Mouse (Mus musculus): ENCODE results near the gene Cdk9. TPM values are rescaled to one million over a fixed set of nuclear protein-coding genes. Genes with fewer than 3 reads are reported as not detected.

Cdk9 gene
- total RNA-seq, 1 experiment: 68.0 TPM

DNA sequence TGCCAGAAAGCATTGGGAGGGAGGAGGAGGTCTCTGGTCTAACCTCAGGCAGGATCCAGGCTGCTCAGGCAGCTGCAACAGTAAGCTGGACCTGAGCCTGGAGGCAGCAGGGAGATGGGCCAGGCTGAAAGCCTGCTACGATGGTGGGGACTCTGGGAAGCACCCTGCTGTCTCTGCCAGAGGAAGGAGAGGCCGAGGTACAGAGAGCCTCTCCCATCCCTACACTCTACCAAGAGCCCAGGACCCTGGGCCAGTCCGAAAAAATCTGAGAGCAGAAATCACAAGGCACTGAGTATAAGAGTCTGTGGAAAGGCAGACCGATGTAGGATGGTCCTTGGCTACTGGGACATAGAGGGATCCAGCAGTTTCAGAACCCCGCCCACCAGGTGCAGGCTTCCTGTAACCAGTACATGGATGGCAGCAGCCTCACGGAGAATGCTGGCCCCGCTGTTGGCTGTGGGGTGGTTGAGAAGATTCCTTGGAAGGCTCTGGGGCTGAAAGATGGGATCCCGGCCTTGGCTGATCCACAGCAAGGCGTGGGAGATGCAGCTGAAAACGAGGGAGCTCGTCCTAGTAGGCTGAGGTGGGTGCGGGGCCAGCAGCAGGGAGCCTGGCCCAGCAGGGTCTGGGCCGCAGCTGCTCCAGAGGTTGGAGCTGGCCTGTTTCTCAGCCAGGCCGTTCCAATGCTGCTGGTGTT, 30.0 kb downstream of the Cdk9 start:
- no peak for DNase-seq (ENCODE audit: low read depth, low spot score)
- H3K4me1 ChIP-seq (ENCODE audit: control insufficient read depth in 2 of 2, insufficient read depth in 2 of 2, low read length in 2 of 2, poor library complexity in 1 of 2): peaks cover 2 to 8% of the 10 kb centered on the region in 2 experiments; a peak in 1 of 4 replicates
- H3K36me3 ChIP-seq (ENCODE audit: control insufficient read depth, insufficient read depth, low read length, poor library complexity, severe bottlenecking): peaks cover 65% of the 10 kb centered on the region
- TF ChIP-seq CHD2 (IDR thresholded peaks at IDR 0.05; ENCODE audit: low read depth, low read length) (no peak), ZNF384 (IDR thresholded peaks at IDR 0.05; ENCODE audit: low read depth, low read length) (no peak), ZC3H11A (IDR thresholded peaks at IDR 0.05; ENCODE audit: borderline replicate concordance, low read depth, low read length) (no peak), MAFK (IDR thresholded peaks at IDR 0.05; ENCODE audit: insufficient read depth, low read depth, low read length) (no peak), HCFC1 (IDR thresholded peaks at IDR 0.05; ENCODE audit: borderline replicate concordance, insufficient read depth, low read length) (no peak)
- in situ Hi-C loops (cut with MboI; ENCODE audit: low sequenced_read_pairs in 2 of 2, unreplicated experiment in 2 of 2): no loop called here
- H3K4me3 ChIP-seq (ENCODE audit: insufficient read depth in 1 of 2, low read depth in 1 of 2, low read length in 2 of 2, poor library complexity in 1 of 2, severe bottlenecking in 1 of 2): no peak overlapping the region
- H3K27ac ChIP-seq (ENCODE audit: insufficient read depth, low read depth, low read length, poor library complexity, severe bottlenecking): no peak overlapping the region
- H3K9me3 ChIP-seq (ENCODE audit: control insufficient read depth, insufficient read depth, low read depth, low read length): no peaks in the 10 kb centered on the region
- no peak overlapping the region for H3K9ac ChIP-seq (ENCODE audit: insufficient read depth, low read depth, low read length, poor library complexity, severe bottlenecking)

- TF ChIP-seq CHD2 (IDR thresholded peaks at IDR 0.05; ENCODE audit: low read depth, low read length) (no peak), MAFK (IDR thresholded peaks at IDR 0.05; ENCODE audit: insufficient read depth, low read depth, low read length) (no peak), HCFC1 (IDR thresholded peaks at IDR 0.05; ENCODE audit: borderline replicate concordance, insufficient read depth, low read length) (no peak), ZC3H11A (IDR thresholded peaks at IDR 0.05; ENCODE audit: borderline replicate concordance, low read depth, low read length) (no peak), ZNF384 (IDR thresholded peaks at IDR 0.05; ENCODE audit: low read depth, low read length) (no peak)
- Histone ChIP-seq H3K36me3 (ENCODE audit: control insufficient read depth, insufficient read depth, low read length, poor library complexity, severe bottlenecking) (peaks cover 57% of the 10 kb centered on the region), H3K9ac (ENCODE audit: insufficient read depth, low read depth, low read length, poor library complexity, severe bottlenecking) (peak overlapping the region; percentile 3; the same call in 1 of the 2 replicates), H3K9me3 (ENCODE audit: control insufficient read depth, insufficient read depth, low read depth, low read length) (no peaks in the 10 kb centered on the region), H3K27ac (ENCODE audit: insufficient read depth, low read depth, low read length, poor library complexity, severe bottlenecking) (no peak overlapping the region), H3K4me3 (ENCODE audit: insufficient read depth in 1 of 2, low read depth in 1 of 2, low read length in 2 of 2, poor library complexity in 1 of 2, severe bottlenecking in 1 of 2) (peak overlapping the region in 1 of 2 experiments; percentile 44; a peak in 1 of 4 replicates), H3K4me1 (ENCODE audit: control insufficient read depth in 2 of 2, insufficient read depth in 2 of 2, low read length in 2 of 2, poor library complexity in 1 of 2) (peaks cover 2 to 8% of the 10 kb centered on the region in 2 experiments; a peak in 1 of 4 replicates)
- in situ Hi-C loops (cut with MboI; ENCODE audit: low sequenced_read_pairs in 2 of 2, unreplicated experiment in 2 of 2): no loop called here
- DNase-seq (ENCODE audit: low read depth, low spot score): no peak
These were observed 31.1 kb downstream of the Cdk9 start for GRCm38 (mm10) chr2:32681754-32682153.

DNA sequence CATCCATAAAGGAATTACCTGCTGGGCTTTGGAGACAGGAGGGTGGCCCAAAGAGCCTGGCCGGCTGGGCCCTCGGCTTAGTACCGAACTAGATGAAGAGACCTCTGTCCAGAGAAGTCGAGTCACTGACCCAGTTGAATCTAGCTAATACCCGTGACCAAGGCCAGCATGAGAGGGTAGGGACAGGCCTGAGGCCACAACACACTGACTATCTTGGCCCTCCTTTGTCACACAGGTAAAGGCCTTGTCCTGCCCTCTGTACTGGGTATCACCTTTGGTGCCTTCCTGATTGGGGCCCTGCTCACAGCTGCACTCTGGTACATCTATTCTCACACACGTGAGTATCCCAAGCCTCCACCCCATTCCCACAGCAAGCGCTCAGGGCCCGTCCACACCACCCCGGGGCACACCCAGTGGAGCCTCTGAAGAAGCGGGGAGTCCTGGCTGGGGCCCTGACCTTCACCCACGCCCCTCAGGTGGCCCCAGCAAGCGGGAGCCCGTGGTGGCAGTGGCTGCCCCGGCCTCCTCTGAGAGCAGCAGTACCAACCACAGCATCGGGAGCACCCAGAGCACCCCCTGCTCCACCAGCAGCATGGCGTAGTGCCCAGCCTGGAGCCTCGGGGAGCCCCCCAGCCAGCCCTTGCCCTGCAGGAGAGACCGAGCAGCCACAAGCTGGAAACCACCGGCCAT, 31.8 kb downstream of the Cdk9 start:
- in situ Hi-C loops (cut with MboI; ENCODE audit: low sequenced_read_pairs in 2 of 2, unreplicated experiment in 2 of 2): no loop called here
- H3K36me3 ChIP-seq (ENCODE audit: control insufficient read depth, insufficient read depth, low read length, poor library complexity, severe bottlenecking): peaks cover 51% of the 10 kb centered on the region

DNA sequence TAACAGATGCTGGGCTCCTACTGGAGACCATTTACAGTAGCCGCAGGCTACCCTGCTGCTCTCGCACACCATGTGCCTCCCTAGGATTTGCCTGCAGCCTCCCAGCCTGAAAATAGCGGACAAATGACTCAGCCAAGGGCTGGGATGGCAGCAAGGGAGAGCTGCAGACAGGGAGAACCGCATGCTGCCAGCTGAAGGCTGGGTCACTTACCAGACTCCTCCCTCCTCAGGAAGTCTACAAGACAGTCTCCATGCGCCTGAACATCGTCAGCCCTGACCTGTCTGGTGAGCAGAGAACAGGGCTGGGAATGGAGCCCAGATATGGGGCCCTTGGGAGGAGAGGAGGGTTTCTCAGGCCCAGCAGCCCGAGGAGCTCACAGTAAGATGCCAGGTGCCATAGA, 32.8 kb downstream of the Cdk9 start:
- in situ Hi-C loops (cut with MboI; ENCODE audit: low sequenced_read_pairs in 2 of 2, unreplicated experiment in 2 of 2): no loop called here
- H3K36me3 ChIP-seq (ENCODE audit: control insufficient read depth, insufficient read depth, low read length, poor library complexity, severe bottlenecking): peaks cover 41% of the 10 kb centered on the region
- no peak overlapping the region for H3K27ac ChIP-seq (ENCODE audit: insufficient read depth, low read depth, low read length, poor library complexity, severe bottlenecking)
- peaks cover 2 to 6% of the 10 kb centered on the region in 2 experiments; a peak in 1 of 4 replicates for H3K4me1 ChIP-seq (ENCODE audit: control insufficient read depth in 2 of 2, insufficient read depth in 2 of 2, low read length in 2 of 2, poor library complexity in 1 of 2)
- DNase-seq (ENCODE audit: low read depth, low spot score): no peak
- no peak overlapping the region for H3K4me3 ChIP-seq (ENCODE audit: insufficient read depth in 1 of 2, low read depth in 1 of 2, low read length in 2 of 2, poor library complexity in 1 of 2, severe bottlenecking in 1 of 2)
- H3K9ac ChIP-seq (ENCODE audit: insufficient read depth, low read depth, low read length, poor library complexity, severe bottlenecking): no peak overlapping the region
- no peaks in the 10 kb centered on the region for H3K9me3 ChIP-seq (ENCODE audit: control insufficient read depth, insufficient read depth, low read depth, low read length)
- TF ChIP-seq CHD2 (IDR thresholded peaks at IDR 0.05; ENCODE audit: low read depth, low read length) (no peak), ZNF384 (IDR thresholded peaks at IDR 0.05; ENCODE audit: low read depth, low read length) (no peak), HCFC1 (IDR thresholded peaks at IDR 0.05; ENCODE audit: borderline replicate concordance, insufficient read depth, low read length) (no peak), MAFK (IDR thresholded peaks at IDR 0.05; ENCODE audit: insufficient read depth, low read depth, low read length) (no peak), ZC3H11A (IDR thresholded peaks at IDR 0.05; ENCODE audit: borderline replicate concordance, low read depth, low read length) (no peak)

More for the DNA sequence above, 31.8 kb downstream of the Cdk9 start:
- Histone ChIP-seq H3K4me1 (ENCODE audit: control insufficient read depth in 2 of 2, insufficient read depth in 2 of 2, low read length in 2 of 2, poor library complexity in 1 of 2) (peaks cover 2 to 6% of the 10 kb centered on the region in 2 experiments; a peak in 1 of 4 replicates), H3K9ac (ENCODE audit: insufficient read depth, low read depth, low read length, poor library complexity, severe bottlenecking) (peak overlapping the region; percentile 3; the same call in 1 of the 2 replicates), H3K27ac (ENCODE audit: insufficient read depth, low read depth, low read length, poor library complexity, severe bottlenecking) (no peak overlapping the region), H3K4me3 (ENCODE audit: insufficient read depth in 1 of 2, low read depth in 1 of 2, low read length in 2 of 2, poor library complexity in 1 of 2, severe bottlenecking in 1 of 2) (peak overlapping the region in 1 of 2 experiments; percentile 44; a peak in 1 of 4 replicates), H3K9me3 (ENCODE audit: control insufficient read depth, insufficient read depth, low read depth, low read length) (no peaks in the 10 kb centered on the region)
- no peak for TF ChIP-seq ZNF384 (IDR thresholded peaks at IDR 0.05; ENCODE audit: low read depth, low read length)
- no peak for TF ChIP-seq ZC3H11A (IDR thresholded peaks at IDR 0.05; ENCODE audit: borderline replicate concordance, low read depth, low read length)
- TF ChIP-seq CHD2 (IDR thresholded peaks at IDR 0.05; ENCODE audit: low read depth, low read length): no peak
- TF ChIP-seq HCFC1 (IDR thresholded peaks at IDR 0.05; ENCODE audit: borderline replicate concordance, insufficient read depth, low read length): no peak
- TF ChIP-seq MAFK (IDR thresholded peaks at IDR 0.05; ENCODE audit: insufficient read depth, low read depth, low read length): no peak
- no peak for DNase-seq (ENCODE audit: low read depth, low spot score)
